Mouse (Mus musculus): Measurements from ENCODE around the gene Mov10l1. TPM values are rescaled to one million over a fixed set of nuclear protein-coding genes. Genes with fewer than 3 reads are reported as not detected.
A peak's percentile ranks its signal among the peaks of the same experiment; 100 is the strongest.

The Mov10l1 gene
- not detected in 2 replicates for polyA plus RNA-seq (2015; fragmentation: Nextera tagmentation; extraction: Ambion mirVana)

DNA sequence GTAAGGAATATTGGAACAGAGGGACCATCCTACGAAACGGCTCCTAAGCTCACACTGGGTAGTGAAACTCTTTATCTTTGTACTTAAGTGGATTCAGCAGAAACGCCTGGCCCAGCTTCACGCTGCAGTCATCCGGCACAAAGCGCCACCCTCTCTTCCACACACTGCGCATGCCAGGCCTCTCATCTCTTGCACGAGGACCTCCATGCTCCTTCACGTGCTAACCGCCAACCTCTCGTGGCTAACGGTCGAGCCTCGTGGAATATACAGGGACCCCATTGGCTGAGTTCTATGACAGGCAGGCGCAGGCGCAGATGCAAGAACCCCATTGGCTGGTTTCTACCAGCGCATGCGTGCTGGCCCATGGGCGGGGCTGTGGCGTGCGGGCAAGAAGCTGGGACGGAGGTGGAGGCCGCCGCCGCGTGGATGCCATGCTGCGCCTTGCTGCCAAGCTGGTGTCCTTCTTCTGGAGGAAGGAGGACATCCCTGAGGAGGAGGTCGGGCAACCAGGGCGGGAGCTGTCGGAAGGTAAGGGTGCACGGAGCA lies at the start of gene Mov10l1:
Gene Mov10l1 (plus strand): TSS at position 376 of the 546 bp plus-strand sequence.
- no peaks in the 10 kb centered on the region for H3K36me3 ChIP-seq (ENCODE audit: control insufficient read depth, insufficient read depth, low read length)
- no peaks in the 10 kb centered on the region for H3K27me3 ChIP-seq (ENCODE audit: control insufficient read depth, insufficient read depth, low read depth, low read length)
- H3K4me3 ChIP-seq (ENCODE audit: low read depth, low read length), result no peak within 1 kb of the TSS
- H3K9ac ChIP-seq (ENCODE audit: low read depth, low read length), result no peak within 1 kb of the TSS
- WGBS, result 93% methylated on average over 31 of the region's 31 CpGs
- no peaks in the 10 kb centered on the region for H3K4me1 ChIP-seq (ENCODE audit: control insufficient read depth, insufficient read depth, low read length)
- H3K27ac ChIP-seq (ENCODE audit: low read length), result no peak within 1 kb of the TSS
- no peak within 1 kb of the TSS for H3K4me2 ChIP-seq (ENCODE audit: low read length)
- ATAC-seq, result no peak
- no peaks in the 10 kb centered on the region for H3K9me3 ChIP-seq (replicated peaks; ENCODE audit: control insufficient read depth, low read length, poor library complexity, severe bottlenecking)

DNA sequence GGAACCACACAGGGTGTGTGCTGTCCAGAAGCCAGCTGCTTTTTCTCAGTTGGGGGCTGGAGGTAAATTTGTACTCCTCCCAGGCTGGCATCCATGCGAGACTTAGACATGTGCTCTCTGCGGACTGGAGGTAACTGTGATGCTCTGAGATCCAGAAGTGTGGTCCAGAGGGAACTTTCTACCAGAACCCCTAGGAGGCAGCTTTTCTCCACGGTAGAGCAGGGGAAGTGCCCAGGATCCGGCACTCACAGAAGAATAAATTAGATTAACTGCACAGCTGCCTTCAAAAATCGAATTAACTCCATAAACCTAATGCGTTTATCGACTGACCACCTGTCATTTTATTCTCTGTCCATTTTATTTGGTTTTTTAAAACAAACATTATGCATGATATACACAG lies 48.6 kb upstream of the Mov10l1 start:
- Histone ChIP-seq H3K27me3 (ENCODE audit: control insufficient read depth, insufficient read depth, low read depth, low read length) (no peaks in the 10 kb centered on the region), H3K9me3 (replicated peaks; ENCODE audit: control insufficient read depth, low read length, poor library complexity, severe bottlenecking) (no peaks in the 10 kb centered on the region), H3K4me1 (ENCODE audit: control insufficient read depth, insufficient read depth, low read length) (no peaks in the 10 kb centered on the region), H3K4me2 (ENCODE audit: low read length) (no peak overlapping the region), H3K36me3 (ENCODE audit: control insufficient read depth, insufficient read depth, low read length) (no peaks in the 10 kb centered on the region), H3K9ac (ENCODE audit: low read depth, low read length) (no peak overlapping the region), H3K27ac (ENCODE audit: low read length) (no peak overlapping the region), H3K4me3 (ENCODE audit: low read depth, low read length) (no peak overlapping the region)
- WGBS, result 52% methylated on average over 7 of the region's 7 CpGs
- no peak for ATAC-seq

DNA sequence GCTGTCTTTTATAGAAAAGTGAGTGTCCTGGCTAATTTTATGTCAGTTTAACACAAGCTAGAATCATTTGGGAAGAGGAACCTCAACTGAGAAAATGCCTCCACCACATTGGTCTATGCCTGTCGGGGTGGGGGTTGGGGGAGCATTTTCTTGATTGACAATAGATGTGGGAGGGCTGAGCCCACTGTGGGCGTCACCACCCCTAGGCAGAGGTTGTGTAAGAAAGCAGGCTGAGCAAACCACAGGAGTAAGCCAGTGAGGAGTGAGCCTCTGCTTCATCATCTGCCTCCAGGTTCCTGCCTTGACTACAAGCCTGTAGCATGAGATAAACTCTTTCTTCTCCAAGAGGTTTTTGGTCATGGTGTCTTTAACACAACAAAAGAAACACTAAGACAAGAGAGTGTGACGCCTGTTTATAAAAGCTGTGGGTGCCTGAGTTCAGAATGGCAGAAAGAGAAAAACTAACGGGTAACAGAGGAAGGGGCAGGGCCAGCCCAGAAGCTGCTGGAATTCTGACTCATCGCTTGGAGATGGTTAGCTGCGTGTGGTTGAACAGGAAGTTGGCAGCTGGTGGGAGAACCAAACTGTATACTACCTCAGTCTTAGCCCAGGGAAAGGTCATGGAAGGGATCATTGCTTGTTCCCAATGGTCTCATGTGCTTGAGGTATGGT lies 46.0 kb upstream of the Mov10l1 start:
- 69% methylated on average over 6 of the region's 6 CpGs for WGBS
- Histone ChIP-seq H3K4me1 (ENCODE audit: control insufficient read depth, insufficient read depth, low read length) (no peaks in the 10 kb centered on the region), H3K9me3 (replicated peaks; ENCODE audit: control insufficient read depth, low read length, poor library complexity, severe bottlenecking) (no peaks in the 10 kb centered on the region), H3K4me3 (ENCODE audit: low read depth, low read length) (no peak overlapping the region), H3K27ac (ENCODE audit: low read length) (no peak overlapping the region), H3K27me3 (ENCODE audit: control insufficient read depth, insufficient read depth, low read depth, low read length) (no peaks in the 10 kb centered on the region), H3K4me2 (ENCODE audit: low read length) (no peak overlapping the region), H3K9ac (ENCODE audit: low read depth, low read length) (no peak overlapping the region), H3K36me3 (ENCODE audit: control insufficient read depth, insufficient read depth, low read length) (no peaks in the 10 kb centered on the region)
- no peak for ATAC-seq

DNA sequence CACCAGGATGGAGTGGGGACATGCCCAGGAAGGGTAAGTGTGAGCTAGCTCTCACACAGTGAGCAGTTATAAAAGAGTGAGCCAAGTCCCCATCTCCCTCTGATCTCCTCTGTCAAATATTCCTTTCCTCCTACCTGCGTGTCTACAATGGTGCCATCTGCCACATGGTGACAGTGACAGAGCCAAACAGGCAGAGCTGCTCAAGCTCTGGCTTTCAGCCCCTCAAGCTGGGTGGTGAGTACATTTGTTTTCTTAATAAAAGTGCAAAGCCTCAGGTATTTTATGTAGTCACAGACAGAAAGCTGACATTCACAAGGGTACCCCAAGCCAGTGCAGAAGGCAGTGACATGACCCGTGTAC lies 45.4 kb upstream of the Mov10l1 start:
- Histone ChIP-seq H3K4me2 (ENCODE audit: low read length) (no peak overlapping the region), H3K27ac (ENCODE audit: low read length) (no peak overlapping the region), H3K4me1 (ENCODE audit: control insufficient read depth, insufficient read depth, low read length) (no peaks in the 10 kb centered on the region), H3K9me3 (replicated peaks; ENCODE audit: control insufficient read depth, low read length, poor library complexity, severe bottlenecking) (no peaks in the 10 kb centered on the region), H3K4me3 (ENCODE audit: low read depth, low read length) (no peak overlapping the region), H3K36me3 (ENCODE audit: control insufficient read depth, insufficient read depth, low read length) (no peaks in the 10 kb centered on the region), H3K27me3 (ENCODE audit: control insufficient read depth, insufficient read depth, low read depth, low read length) (no peaks in the 10 kb centered on the region), H3K9ac (ENCODE audit: low read depth, low read length) (no peak overlapping the region)
- no peak for ATAC-seq
- 86% methylated on average over 2 of the region's 2 CpGs for WGBS

DNA sequence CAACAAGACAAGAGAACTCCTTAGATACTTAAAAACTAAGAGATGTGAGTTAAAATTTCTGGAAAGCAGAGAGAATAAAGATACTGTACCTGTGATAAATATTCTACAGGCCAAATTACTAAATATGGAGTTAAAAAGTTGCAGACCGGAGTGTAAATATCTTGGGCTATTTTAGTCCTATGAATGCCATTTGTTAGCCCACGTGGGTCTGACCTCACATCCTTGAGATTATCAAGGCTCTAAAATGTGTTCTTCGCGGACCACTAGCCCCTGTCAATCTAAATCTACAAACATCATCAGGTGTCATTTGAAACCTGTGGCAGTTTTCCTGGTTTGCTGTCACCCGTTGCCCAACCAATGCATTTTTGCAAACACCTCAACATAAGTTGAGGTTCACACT lies 39.9 kb upstream of the Mov10l1 start:
- no peak for ATAC-seq
- Histone ChIP-seq H3K4me2 (ENCODE audit: low read length) (no peak overlapping the region), H3K9me3 (replicated peaks; ENCODE audit: control insufficient read depth, low read length, poor library complexity, severe bottlenecking) (no peaks in the 10 kb centered on the region), H3K4me3 (ENCODE audit: low read depth, low read length) (no peak overlapping the region), H3K4me1 (ENCODE audit: control insufficient read depth, insufficient read depth, low read length) (no peaks in the 10 kb centered on the region), H3K27me3 (ENCODE audit: control insufficient read depth, insufficient read depth, low read depth, low read length) (no peaks in the 10 kb centered on the region), H3K36me3 (ENCODE audit: control insufficient read depth, insufficient read depth, low read length) (no peaks in the 10 kb centered on the region), H3K9ac (ENCODE audit: low read depth, low read length) (no peak overlapping the region), H3K27ac (ENCODE audit: low read length) (no peak overlapping the region)
- 83% methylated on average over 5 of the region's 5 CpGs for WGBS

DNA sequence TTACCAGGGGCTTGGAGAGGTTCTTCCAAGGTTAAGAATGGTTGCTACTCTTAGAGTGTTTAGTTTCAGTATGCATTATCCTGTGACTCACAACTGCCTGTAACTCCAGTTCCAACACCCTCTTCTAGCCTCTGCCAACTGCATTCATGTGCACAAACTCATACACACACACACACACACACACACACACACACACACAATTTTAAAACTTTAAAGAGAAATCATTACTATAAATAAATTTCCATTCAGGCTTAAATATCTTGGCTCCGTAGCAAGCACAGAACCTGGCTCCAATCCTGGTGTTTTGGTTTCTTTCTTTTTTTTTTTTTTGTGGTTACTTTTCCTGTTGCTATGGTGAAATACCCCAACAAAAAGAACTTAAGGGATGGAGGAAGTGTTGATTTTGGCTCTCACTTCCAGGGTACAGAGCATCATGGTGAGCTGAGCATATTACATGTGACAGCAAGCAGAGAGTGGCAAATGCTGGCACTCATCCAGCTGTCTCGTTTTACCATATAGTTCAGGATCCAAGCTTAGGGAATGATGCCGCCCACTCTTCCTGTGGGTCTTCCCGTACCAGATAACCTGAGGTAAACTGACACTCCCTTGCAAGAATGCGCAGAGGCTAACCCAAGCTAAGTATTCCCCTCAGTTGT lies 38.7 kb upstream of the Mov10l1 start:
- H3K27me3 ChIP-seq (ENCODE audit: control insufficient read depth, insufficient read depth, low read depth, low read length), result no peaks in the 10 kb centered on the region
- no peaks in the 10 kb centered on the region for H3K4me1 ChIP-seq (ENCODE audit: control insufficient read depth, insufficient read depth, low read length)
- no peak overlapping the region for H3K9ac ChIP-seq (ENCODE audit: low read depth, low read length)
- ATAC-seq, result no peak
- WGBS, result 81% methylated on average over 5 of the region's 5 CpGs
- H3K9me3 ChIP-seq (replicated peaks; ENCODE audit: control insufficient read depth, low read length, poor library complexity, severe bottlenecking), result no peaks in the 10 kb centered on the region
- no peaks in the 10 kb centered on the region for H3K36me3 ChIP-seq (ENCODE audit: control insufficient read depth, insufficient read depth, low read length)
- no peak overlapping the region for H3K4me3 ChIP-seq (ENCODE audit: low read depth, low read length)
- no peak overlapping the region for H3K27ac ChIP-seq (ENCODE audit: low read length)
- no peak overlapping the region for H3K4me2 ChIP-seq (ENCODE audit: low read length)

DNA sequence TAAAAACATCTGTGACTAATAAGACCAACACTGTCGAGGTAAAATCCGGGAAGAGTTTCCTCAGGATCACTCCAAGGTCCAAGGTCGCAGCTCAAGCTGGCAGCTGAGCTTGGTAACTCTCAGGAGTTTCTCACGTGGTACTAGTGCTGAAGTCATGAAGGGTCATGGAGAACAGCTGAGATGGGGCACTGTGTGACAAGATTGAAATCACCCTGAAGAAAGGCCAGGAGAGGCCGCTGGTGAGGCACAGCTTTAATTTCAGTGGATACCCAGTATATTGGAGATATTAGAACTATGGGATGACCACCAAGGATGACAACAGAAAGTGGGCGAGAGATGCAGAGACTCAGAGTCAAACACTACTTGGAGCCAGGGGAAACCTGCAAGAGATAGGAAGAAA lies 35.9 kb upstream of the Mov10l1 start:
- H3K9ac ChIP-seq (ENCODE audit: low read depth, low read length), result no peak overlapping the region
- no peaks in the 10 kb centered on the region for H3K36me3 ChIP-seq (ENCODE audit: control insufficient read depth, insufficient read depth, low read length)
- H3K27me3 ChIP-seq (ENCODE audit: control insufficient read depth, insufficient read depth, low read depth, low read length), result no peaks in the 10 kb centered on the region
- H3K4me1 ChIP-seq (ENCODE audit: control insufficient read depth, insufficient read depth, low read length), result no peaks in the 10 kb centered on the region
- no peak overlapping the region for H3K27ac ChIP-seq (ENCODE audit: low read length)
- ATAC-seq, result no peak
- 63% methylated on average over 6 of the region's 6 CpGs for WGBS
- H3K9me3 ChIP-seq (replicated peaks; ENCODE audit: control insufficient read depth, low read length, poor library complexity, severe bottlenecking), result no peaks in the 10 kb centered on the region
- no peak overlapping the region for H3K4me2 ChIP-seq (ENCODE audit: low read length)
- H3K4me3 ChIP-seq (ENCODE audit: low read depth, low read length), result no peak overlapping the region

DNA sequence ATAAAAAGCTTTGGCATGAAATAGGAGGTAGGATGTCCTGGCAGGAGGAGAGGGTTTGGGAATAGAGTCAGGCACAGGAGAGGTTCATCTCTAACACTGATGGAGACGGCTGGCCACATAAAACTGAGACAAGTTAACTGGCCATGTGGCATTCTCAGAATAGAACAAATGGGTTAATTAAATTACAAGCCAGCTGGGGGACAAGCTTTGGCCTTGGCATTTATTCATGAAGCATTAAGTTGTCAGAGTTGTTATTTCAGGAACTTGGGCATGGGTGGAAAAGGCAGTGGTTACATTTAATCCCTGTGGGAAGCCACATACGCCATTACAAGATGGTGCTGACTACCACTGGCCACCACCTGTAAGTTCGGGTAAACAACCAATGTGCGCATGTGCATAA lies 31.5 kb upstream of the Mov10l1 start:
- Histone ChIP-seq H3K4me2 (ENCODE audit: low read length) (no peak overlapping the region), H3K9me3 (replicated peaks; ENCODE audit: control insufficient read depth, low read length, poor library complexity, severe bottlenecking) (no peaks in the 10 kb centered on the region), H3K36me3 (ENCODE audit: control insufficient read depth, insufficient read depth, low read length) (no peaks in the 10 kb centered on the region), H3K9ac (ENCODE audit: low read depth, low read length) (no peak overlapping the region), H3K27ac (ENCODE audit: low read length) (no peak overlapping the region), H3K27me3 (ENCODE audit: control insufficient read depth, insufficient read depth, low read depth, low read length) (peaks cover 5% of the 10 kb centered on the region; the same call in 1 of the 2 replicates), H3K4me3 (ENCODE audit: low read depth, low read length) (no peak overlapping the region), H3K4me1 (ENCODE audit: control insufficient read depth, insufficient read depth, low read length) (peaks cover 8% of the 10 kb centered on the region; the same call in 1 of the 2 replicates)
- 82% methylated on average over 4 of the region's 4 CpGs for WGBS
- no peak for ATAC-seq

DNA sequence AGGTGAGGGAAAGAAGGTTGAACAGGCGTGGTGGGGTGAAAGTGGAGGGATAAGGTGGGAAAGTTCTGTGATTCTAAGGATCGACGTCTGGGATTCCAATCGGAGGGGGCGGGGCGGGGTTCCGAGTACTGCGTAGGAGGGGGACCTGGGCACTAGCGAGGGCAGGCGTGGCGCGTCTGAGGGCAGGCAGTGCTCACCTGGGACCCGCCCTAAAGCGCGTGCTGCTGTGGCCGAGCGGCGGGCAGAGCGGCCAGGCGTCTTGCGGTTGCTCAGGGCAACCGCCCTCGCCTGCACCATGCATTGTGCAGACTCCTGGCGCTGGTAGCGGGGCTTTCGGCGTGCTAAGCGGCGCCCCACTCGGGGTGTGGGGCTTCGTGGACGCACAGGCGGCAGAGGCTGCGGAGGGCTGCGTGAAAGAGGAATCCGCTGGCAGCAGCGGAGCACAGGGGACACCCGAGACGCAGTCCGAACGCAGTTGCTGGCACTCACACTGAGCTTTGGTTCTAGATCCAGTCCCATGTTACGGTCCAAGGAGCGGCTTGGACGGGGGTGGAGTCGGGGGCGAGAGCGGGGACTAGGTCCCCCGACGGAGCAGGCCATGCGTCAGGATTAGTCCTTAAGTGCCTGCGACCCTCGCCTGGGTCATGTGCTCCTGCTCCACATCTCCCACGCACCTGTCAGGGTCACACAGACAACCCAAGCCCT lies 28.2 kb upstream of the Mov10l1 start, which contains the start of gene Ttll8:
Gene Ttll8 (minus strand): TSS at position 51 of the 705 bp plus-strand sequence.
- Histone ChIP-seq H3K27ac (ENCODE audit: low read length) (no peak within 1 kb of the TSS), H3K36me3 (ENCODE audit: control insufficient read depth, insufficient read depth, low read length) (no peaks in the 10 kb centered on the region), H3K4me1 (ENCODE audit: control insufficient read depth, insufficient read depth, low read length) (peaks cover 8% of the 10 kb centered on the region; the same call in 1 of the 2 replicates), H3K4me3 (ENCODE audit: low read depth, low read length) (peak within 1 kb of the TSS; percentile 50), H3K4me2 (ENCODE audit: low read length) (peak within 1 kb of the TSS; percentile 93), H3K9me3 (replicated peaks; ENCODE audit: control insufficient read depth, low read length, poor library complexity, severe bottlenecking) (no peaks in the 10 kb centered on the region), H3K9ac (ENCODE audit: low read depth, low read length) (peak within 1 kb of the TSS; percentile 76), H3K27me3 (ENCODE audit: control insufficient read depth, insufficient read depth, low read depth, low read length) (peaks cover 5% of the 10 kb centered on the region; the same call in 1 of the 2 replicates)
- 1% methylated on average over 53 of the region's 53 CpGs for WGBS
- peak; percentile 86 for ATAC-seq

All from midbrain, embryonic 16.5 days (tissue).